Mouse (Mus musculus) layer of hippocampus, postnatal 10 days (tissue): ENCODE data around the gene Gns. TPM values are rescaled to one million over a fixed set of nuclear protein-coding genes. Genes with fewer than 3 reads are reported as not detected.
"Not testable (repeated sequence)": the region's sequence is repeated elsewhere in the genome, so short reads cannot be mapped to it uniquely, and the experiment has no call there.

Source experiments
- DNase-seq, 2 experiments: peaks; one replicate each; pipeline ENCODE4 v3.0.0; 2021; ENCODE audit warnings: low spot score in 2 of 2
- long read RNA-seq: library from polyadenylated mRNA; stranded (forward); transcript quantifications from one replicate; pipeline ENCODE4 v2.0.0, GENCODE M21; 2023
- total RNA-seq, 2 experiments: library from RNA; stranded (reverse); gene quantifications; 2 replicates each; pipeline ENCODE4 v1.2.3; 2021

Gns gene
- 10 to 100 TPM; 75.8 to 79.0 TPM for total RNA-seq
- long read RNA-seq, transcript Gns-201 (14 exons, 3,855 nt) = major isoform, 38 of 55 reads
- long read RNA-seq, partial matches to known transcripts = 10 of 55 reads
- long read RNA-seq, other reads (novel, unspliced or antisense) = 6 of 55 reads

DNA sequence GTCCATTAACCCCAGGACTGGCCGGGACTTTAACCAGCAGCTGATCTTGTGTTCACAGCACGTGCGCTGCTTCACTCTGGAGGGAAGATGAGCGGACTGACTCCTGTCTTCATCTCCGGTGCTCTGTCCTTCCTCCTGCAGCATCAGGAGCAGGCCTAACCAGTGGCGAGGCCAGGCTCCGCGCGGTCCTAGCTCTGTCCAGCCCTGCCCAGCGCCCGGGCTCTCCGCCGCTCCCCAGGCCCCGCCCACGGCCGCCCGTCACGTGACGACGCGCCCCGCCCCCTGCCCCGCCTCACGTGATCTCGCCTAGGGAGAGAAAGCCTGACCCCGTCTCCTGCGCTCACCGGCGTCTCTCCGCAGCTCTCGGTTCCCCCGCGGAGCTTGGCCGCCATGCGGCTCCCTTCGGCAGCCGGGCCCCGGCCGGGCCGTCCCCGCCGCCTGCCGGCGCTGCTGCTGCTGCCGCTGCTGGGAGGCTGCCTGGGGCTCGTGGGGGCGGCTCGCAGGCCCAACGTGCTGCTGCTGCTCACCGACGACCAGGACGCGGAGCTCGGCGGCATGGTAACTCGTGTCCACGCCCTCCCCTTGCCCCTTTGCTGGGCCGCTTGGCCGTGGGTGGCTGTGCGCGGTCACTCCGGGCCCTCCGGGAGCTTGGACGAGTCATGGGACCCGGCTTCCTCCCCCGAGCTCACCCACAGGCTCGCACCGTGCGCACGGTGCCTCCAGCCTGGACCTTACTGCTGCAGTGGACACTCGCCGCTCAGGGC is at the start of gene Gns:
Gene Gns (plus strand): TSS at position 290 of the 764 bp plus-strand sequence.
- peak; percentile 85 to 88 for DNase-seq

GRCm38 (mm10) chr10:121315321-121316283 is 49.3 kb upstream of the Gns start:
- DNase-seq = no peak

GRCm38 (mm10) chr10:121316361-121316760 is 48.5 kb upstream of the Gns start:
- DNase-seq = no peak

GRCm38 (mm10) chr10:121318397-121318950 is 46.4 kb upstream of the Gns start:
- no peak for DNase-seq

GRCm38 (mm10) chr10:121323493-121323892 is 41.4 kb upstream of the Gns start:
- DNase-seq = no peak

DNA sequence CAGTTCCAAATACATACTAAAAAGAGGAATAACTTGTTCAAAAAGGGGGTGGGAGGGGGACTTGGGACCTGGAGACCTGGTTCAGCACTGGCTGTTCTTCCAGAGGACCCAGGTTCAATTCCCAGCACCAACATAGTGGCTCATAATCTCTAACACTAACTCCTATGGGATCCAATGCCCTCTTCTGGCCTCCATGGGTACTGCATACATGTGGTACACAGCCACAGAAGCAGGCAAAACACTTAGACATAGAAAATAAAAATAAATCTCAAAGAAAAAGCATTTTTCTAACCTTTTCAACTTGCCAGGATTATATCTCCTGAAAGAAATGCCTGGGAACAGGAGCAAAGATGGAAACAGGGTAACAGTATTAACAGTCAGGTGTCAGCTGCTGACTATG is 38.7 kb upstream of the Gns start:
- no peak for DNase-seq

GRCm38 (mm10) chr10:121329586-121329985 is 35.3 kb upstream of the Gns start:
- no peak for DNase-seq

GRCm38 (mm10) chr10:121330940-121331339 is 34.0 kb upstream of the Gns start:
- DNase-seq = peak; percentile 58 to 73

GRCm38 (mm10) chr10:121334576-121334975 is 30.3 kb upstream of the Gns start:
- peak; percentile 60 to 68 for DNase-seq

GRCm38 (mm10) chr10:121336536-121336935 is 28.4 kb upstream of the Gns start:
- DNase-seq = not testable (repeated sequence)

GRCm38 (mm10) chr10:121340754-121341593 is 23.9 kb upstream of the Gns start:
- DNase-seq = no peak

DNA sequence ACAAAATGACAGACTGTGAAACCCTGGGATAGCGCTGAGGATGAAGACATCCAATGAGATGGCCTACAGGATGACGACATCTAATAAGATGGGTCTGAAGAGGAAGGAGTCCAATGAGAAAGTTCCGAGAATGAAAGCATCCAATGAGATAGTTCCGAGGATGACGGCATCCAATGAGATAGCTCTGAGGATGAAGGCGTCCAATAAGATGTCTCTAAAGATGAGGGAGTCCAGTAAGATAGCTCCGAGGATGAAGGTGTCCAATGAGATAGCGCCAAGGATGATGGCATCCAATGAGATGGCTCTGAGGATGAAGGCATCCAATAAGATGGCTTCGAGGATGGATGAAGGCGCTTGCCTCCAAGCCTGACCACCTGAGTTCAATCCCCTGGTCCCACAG is 22.6 kb upstream of the Gns start:
- no peak for DNase-seq

DNA sequence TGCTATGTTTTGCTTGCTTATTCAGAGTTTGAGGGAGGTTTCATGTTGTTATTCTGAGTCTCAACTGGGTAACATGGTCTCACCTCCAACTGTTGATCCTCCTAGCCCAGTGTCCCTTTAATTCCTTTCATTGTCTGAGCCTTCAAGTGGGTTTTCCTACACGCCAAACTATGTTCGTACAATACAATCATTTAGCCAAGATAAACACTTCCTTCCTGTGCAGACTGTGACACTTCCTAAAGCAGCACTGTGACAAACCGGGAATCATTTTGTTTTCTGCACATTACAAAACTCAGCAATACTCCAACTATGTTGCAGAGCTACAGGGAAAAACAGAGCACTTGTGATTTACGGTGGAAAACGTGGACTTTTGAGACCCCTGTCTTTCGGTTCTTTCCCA is 21.0 kb upstream of the Gns start:
- no peak for DNase-seq

- DNase-seq = no peak
These were observed 15.6 kb upstream of the Gns start for GRCm38 (mm10) chr10:121349244-121349643.

- no peak for DNase-seq
These were observed 14.4 kb upstream of the Gns start for GRCm38 (mm10) chr10:121350357-121351065.

DNA sequence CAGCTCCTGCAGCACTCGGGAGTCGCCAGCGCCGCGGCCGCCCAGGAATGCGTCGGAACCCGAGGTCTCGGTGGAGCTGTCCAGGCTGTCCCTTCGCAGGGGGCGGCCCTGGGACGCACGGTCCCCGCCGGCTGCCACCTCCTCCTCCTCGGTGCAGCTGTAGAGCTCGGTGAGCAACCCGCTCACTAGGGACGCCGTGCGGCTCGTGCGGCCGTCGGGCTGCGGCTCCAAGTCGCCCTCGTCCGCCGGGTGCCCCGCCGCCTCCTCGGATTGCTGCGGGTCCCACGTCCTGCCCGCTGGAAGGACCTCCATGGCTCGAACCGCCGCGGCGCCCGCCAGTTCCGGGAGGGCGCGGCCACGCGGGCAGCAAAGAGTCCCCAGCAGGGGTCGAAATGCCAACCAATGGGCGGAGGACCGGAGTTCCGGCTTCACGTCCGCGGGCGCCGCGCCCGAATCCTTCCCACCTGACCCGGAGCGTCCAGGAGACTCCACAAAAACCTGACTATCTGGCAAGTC is 13.8 kb upstream of the Gns start, which contains the start of gene Tbc1d30:
Gene Tbc1d30 (minus strand): TSS at position 213 of the 516 bp plus-strand sequence.
- no peak for DNase-seq

DNA sequence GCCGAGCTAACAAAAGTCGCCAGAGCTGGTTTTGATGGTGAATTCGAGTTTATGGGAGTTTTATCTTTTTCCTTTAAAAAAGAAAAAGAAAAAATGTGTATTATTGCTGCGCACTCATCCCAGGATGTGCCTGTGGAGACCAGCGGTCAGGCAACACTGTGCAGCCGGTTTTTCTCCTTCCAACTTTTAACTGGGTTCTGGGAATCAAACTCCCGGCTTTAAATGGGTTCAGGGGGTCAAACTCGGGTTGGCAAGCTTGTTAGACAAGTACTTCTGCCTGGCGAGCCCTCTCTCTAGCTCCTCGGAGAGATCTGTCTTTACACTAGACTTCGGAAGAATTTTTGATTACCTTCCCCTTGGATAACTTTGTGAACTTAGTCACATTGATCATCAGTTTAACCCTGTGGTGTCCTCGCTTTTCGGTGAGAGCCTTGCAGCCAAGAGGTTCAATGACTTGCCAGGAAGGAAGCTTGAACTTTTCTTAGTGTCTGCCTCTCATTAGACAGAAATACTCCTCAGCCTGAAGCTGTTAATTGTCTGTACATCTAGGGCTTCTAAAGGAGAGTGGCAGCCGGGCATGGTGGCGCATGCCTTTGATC is 13.1 kb upstream of the Gns start:
- no peak for DNase-seq

- no peak for DNase-seq
These were observed 4.5 kb upstream of the Gns start for GRCm38 (mm10) chr10:121360358-121360757.

DNA sequence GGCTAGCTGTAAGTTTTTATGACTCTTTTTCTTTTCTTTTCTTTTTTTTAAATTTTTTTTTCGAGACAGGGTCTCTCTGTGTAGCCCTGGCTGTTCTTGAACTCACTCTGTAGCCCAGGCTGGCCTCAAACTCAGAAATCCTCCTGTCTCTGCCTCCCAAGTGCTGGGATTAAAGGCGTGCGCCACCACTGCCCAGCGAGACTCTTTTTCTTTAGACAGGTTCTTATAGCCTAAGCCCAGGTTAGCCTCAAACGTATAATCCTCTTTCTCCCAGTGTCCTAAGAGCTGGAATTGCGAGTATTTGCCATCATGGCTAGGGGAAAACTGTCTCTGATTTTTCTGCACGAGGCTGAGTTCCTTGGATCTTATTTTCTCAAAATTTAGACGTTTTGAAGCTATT is 1.7 kb upstream of the Gns start:
- no peak for DNase-seq
